Mouse (Mus musculus) left cerebral cortex, adult 8-10 months (tissue): ENCODE data around the gene Rimbp3. TPM values are rescaled to one million over a fixed set of nuclear protein-coding genes. Genes with fewer than 3 reads are reported as not detected.
"Not testable (repeated sequence)": the region's sequence is repeated elsewhere in the genome, so short reads cannot be mapped to it uniquely, and the experiment has no call there.

Experiments
- DNase-seq, 2 experiments: peaks; one replicate each; pipeline ENCODE4 v3.0.0; 2022; ENCODE audit warnings: low spot score in 2 of 2
- total RNA-seq, 4 experiments: library from RNA; stranded (reverse); gene quantifications; 2 replicates each; pipeline ENCODE4 v1.2.4; 2022

The Rimbp3 gene
- 1 to 10 TPM; 2.3 to 3.0 (median 2.7) TPM for total RNA-seq

GRCm38 (mm10) chr16:17208389-17209361, at the start of gene Rimbp3:
TSS of gene Rimbp3 (plus strand) at chr16:17208603.
- DNase-seq = peak; percentile 71 to 76

GRCm38 (mm10) chr16:17165478-17165877, 42.9 kb upstream of the Rimbp3 start:
- DNase-seq = not testable (repeated sequence)

- DNase-seq = no peak
Observed at GRCm38 (mm10) chr16:17167179-17167578, 41.2 kb upstream of the Rimbp3 start.

- no peak for DNase-seq
Observed at GRCm38 (mm10) chr16:17168049-17168448, 40.4 kb upstream of the Rimbp3 start.

- no peak for DNase-seq
Observed at GRCm38 (mm10) chr16:17175765-17176164, 32.6 kb upstream of the Rimbp3 start.

GRCm38 (mm10) chr16:17177623-17178170, 30.7 kb upstream of the Rimbp3 start:
- DNase-seq = no peak

GRCm38 (mm10) chr16:17179706-17180105, 28.7 kb upstream of the Rimbp3 start:
- DNase-seq = no peak

- no peak for DNase-seq
Observed at GRCm38 (mm10) chr16:17181382-17181781, 27.0 kb upstream of the Rimbp3 start.

GRCm38 (mm10) chr16:17182136-17182535, 26.3 kb upstream of the Rimbp3 start:
- no peak for DNase-seq

- no peak for DNase-seq
Observed at GRCm38 (mm10) chr16:17183003-17183402, 25.4 kb upstream of the Rimbp3 start.

GRCm38 (mm10) chr16:17185475-17185874, 22.9 kb upstream of the Rimbp3 start:
- DNase-seq = no peak

- DNase-seq = no peak
Observed at GRCm38 (mm10) chr16:17193823-17194222, 14.6 kb upstream of the Rimbp3 start.

GRCm38 (mm10) chr16:17200121-17200952, 8.1 kb upstream of the Rimbp3 start:
- no peak for DNase-seq

- peak; percentile 75 to 77 for DNase-seq
Observed at GRCm38 (mm10) chr16:17200953-17201707, 7.3 kb upstream of the Rimbp3 start.

GRCm38 (mm10) chr16:17201977-17202376, 6.4 kb upstream of the Rimbp3 start:
- DNase-seq = no peak

GRCm38 (mm10) chr16:17202549-17202948, 5.9 kb upstream of the Rimbp3 start, which contains the start of gene Ube2l3:
TSS of gene Ube2l3 (minus strand) at chr16:17202649.
- DNase-seq = no peak

- no peak for DNase-seq
Observed at GRCm38 (mm10) chr16:17204990-17205389, 3.4 kb upstream of the Rimbp3 start.

GRCm38 (mm10) chr16:17209404-17209960, 1.1 kb downstream of the Rimbp3 start:
- no peak for DNase-seq

GRCm38 (mm10) chr16:17209981-17210838, 1.8 kb downstream of the Rimbp3 start:
- DNase-seq = peak; percentile 77 to 80
